Mouse (Mus musculus) ES-E14 (cell line): ENCODE data around the gene Smyd3.

ENCODE experiments used
- CHD2 ChIP-seq: IDR thresholded peaks from 2 replicates; pipeline ENCODE4 v1.6.1; 2014; ENCODE audit warnings: mild to moderate bottlenecking, low read depth, low read length, inconsistent platforms
- HCFC1 ChIP-seq: IDR thresholded peaks from 2 replicates; pipeline ENCODE4 v1.6.1; 2012; ENCODE audit warnings: low read length, inconsistent platforms, borderline replicate concordance; ENCODE audit not compliant: insufficient read depth
- MAFK ChIP-seq: IDR thresholded peaks from 2 replicates; pipeline ENCODE4 v1.6.1; 2014; ENCODE audit warnings: mild to moderate bottlenecking, low read depth, low read length, inconsistent platforms; ENCODE audit not compliant: insufficient read depth
- ZC3H11A ChIP-seq: IDR thresholded peaks from 2 replicates; pipeline ENCODE4 v1.6.1; 2012; ENCODE audit warnings: low read depth, mild to moderate bottlenecking, inconsistent platforms, low read length, borderline replicate concordance
- ZNF384 ChIP-seq: IDR thresholded peaks from 2 replicates; pipeline ENCODE4 v1.6.1; 2012; ENCODE audit warnings: low read depth, low read length, inconsistent platforms

GRCm38 (mm10) chr1:179192781-179193180 is 325.1 kb downstream of the Smyd3 start:
- no peak for TF ChIP-seq ZC3H11A
- no peak for TF ChIP-seq CHD2
- TF ChIP-seq MAFK, result no peak
- no peak for TF ChIP-seq HCFC1
- TF ChIP-seq ZNF384, result no peak
